31 mouse cellular contexts compared by ENCODE assay signal in genomic region chr16:32954304-32954703, GRCm38 (mm10). TPM values are rescaled to one million over a fixed set of nuclear protein-coding genes. Genes with fewer than 3 reads are reported as not detected.
A peak's percentile ranks its signal among the peaks of the same experiment; 100 is the strongest.
DNase-seq lines count a peak whose midpoint lies in the region; ATAC-seq lines count a peak whose summit lies in the region.
"Had no signal": no experiment of that assay in that cellular context is flagged by ENCODE, and none has a peak within 500 bp of the region (broad histone marks: within the 10 kb centered on the region; RNA-seq: fewer than 3 reads in every experiment).

No protein-coding gene starts in this region.

- WGBS in midbrain, embryonic 15.5 days: 74% methylated on average over 6 of the region's 6 CpGs
- 85% methylated on average over 5 of the region's 6 CpGs for WGBS in midbrain, embryonic 11.5 days

- H3K27me3 ChIP-seq in midbrain, embryonic 15.5 days (replicated peaks): no peaks in the 10 kb centered on the region
- H3K27me3 ChIP-seq in midbrain, embryonic 11.5 days (ENCODE audit: control insufficient read depth, insufficient read depth, low read length): no peaks in the 10 kb centered on the region
- H3K27me3 ChIP-seq: embryonic facial prominence, embryonic 13.5 days; forebrain, embryonic 15.5 days; heart, embryonic 13.5 days; hindbrain, embryonic 15.5 days; limb, embryonic 13.5 days; lung, embryonic 15.5 days; megakaryocyte, embryonic 14.5 days had no signal

- no peak overlapping the region for H3K4me3 ChIP-seq in midbrain, embryonic 15.5 days
- H3K4me3 ChIP-seq in midbrain, embryonic 11.5 days (ENCODE audit: low read depth, low read length): no peak overlapping the region
- H3K4me3 ChIP-seq: embryonic facial prominence, embryonic 13.5 days; forebrain, embryonic 10.5 days; forebrain, embryonic 15.5 days; heart, embryonic 13.5 days; hindbrain, embryonic 10.5 days; hindbrain, embryonic 15.5 days; layer of hippocampus, adult 2 months; left cerebral cortex, adult 2 months; limb, embryonic 13.5 days; lung, embryonic 15.5 days; megakaryocyte, embryonic 14.5 days had no signal

- no peak overlapping the region for H3K27ac ChIP-seq in midbrain, embryonic 15.5 days
- H3K27ac ChIP-seq in midbrain, embryonic 11.5 days (ENCODE audit: low read depth, low read length): no peak overlapping the region
- H3K27ac ChIP-seq: embryonic facial prominence, embryonic 13.5 days; forebrain, embryonic 10.5 days; forebrain, embryonic 15.5 days; heart, embryonic 13.5 days; hindbrain, embryonic 10.5 days; hindbrain, embryonic 15.5 days; layer of hippocampus, adult 2 months; left cerebral cortex, adult 2 months; limb, embryonic 13.5 days; lung, embryonic 15.5 days had no signal

- H3K9ac ChIP-seq in midbrain, embryonic 15.5 days: no peak overlapping the region
- H3K9ac ChIP-seq in midbrain, embryonic 11.5 days (ENCODE audit: low read length): no peak overlapping the region
- H3K9ac ChIP-seq: embryonic facial prominence, embryonic 13.5 days; forebrain, embryonic 15.5 days; heart, embryonic 13.5 days; hindbrain, embryonic 15.5 days; limb, embryonic 13.5 days; lung, embryonic 15.5 days had no signal

- H3K36me3 ChIP-seq in midbrain, embryonic 15.5 days (replicated peaks): peaks cover 8% of the 10 kb centered on the region; the same call in 1 of the 2 replicates
- H3K36me3 ChIP-seq in midbrain, embryonic 11.5 days (ENCODE audit: control insufficient read depth, insufficient read depth, low read length): no peaks in the 10 kb centered on the region

- no peak overlapping the region for H3K4me2 ChIP-seq in midbrain, embryonic 15.5 days
- no peak overlapping the region for H3K4me2 ChIP-seq in midbrain, embryonic 11.5 days
- H3K4me2 ChIP-seq: embryonic facial prominence, embryonic 13.5 days; forebrain, embryonic 15.5 days; heart, embryonic 13.5 days; hindbrain, embryonic 15.5 days; limb, embryonic 13.5 days; liver, embryonic 11.5 days; lung, embryonic 15.5 days had no signal

- 0 out of 2 replicates have a peak, but pooled peaks have one; percentile 27 for ATAC-seq in midbrain, embryonic 15.5 days (replicated peaks)
- ATAC-seq in midbrain, embryonic 11.5 days (ENCODE audit: low FRiP score): no peak
- ATAC-seq: forebrain, embryonic 15.5 days had no signal

- no peaks in the 10 kb centered on the region for H3K4me1 ChIP-seq in midbrain, embryonic 15.5 days
- no peaks in the 10 kb centered on the region for H3K4me1 ChIP-seq in midbrain, embryonic 11.5 days (ENCODE audit: control insufficient read depth, insufficient read depth, low read length)
- H3K4me1 ChIP-seq: embryonic facial prominence, embryonic 13.5 days; forebrain, embryonic 10.5 days; forebrain, embryonic 15.5 days; heart, embryonic 13.5 days; hindbrain, embryonic 10.5 days; hindbrain, embryonic 15.5 days; lung, embryonic 15.5 days had no signal

- no peak for DNase-seq in midbrain, embryonic 11.5 days (ENCODE audit: low spot score, missing footprints)
- DNase-seq in thymus, postnatal 0 days (ENCODE audit: low spot score): peak; percentile 12
- DNase-seq in thymus, postnatal 25 days: no peak
- DNase-seq in T-cell, adult 2 months (ENCODE audit: low spot score): peak; percentile 23
- peak; percentile 56 for DNase-seq in naive thymus-derived CD4-positive, alpha-beta T cell, adult 2 months (ENCODE audit: low read depth)
- DNase-seq in left cerebral cortex, adult 8-10 months (ENCODE audit: low spot score in 2 of 2): no peak
- no peak for DNase-seq in ovary, postnatal 36 days (ENCODE audit: low spot score)
- DNase-seq: adrenal gland, adult 2 months; adrenal gland, postnatal 36 days; B cell, adult 2 months; cerebellum, adult 9-10 months; cerebellum, postnatal 36 days; gastrocnemius, postnatal 36 days; heart, postnatal 10 days; kidney, adult 18-20 months; kidney, postnatal 36 days; lung, postnatal 36 days; right cerebral cortex, postnatal 14 days had no signal

- H3K9me3 ChIP-seq in midbrain, embryonic 15.5 days: no peaks in the 10 kb centered on the region
- no peaks in the 10 kb centered on the region; the same call in 1 of the 2 replicates for H3K9me3 ChIP-seq in midbrain, embryonic 11.5 days (ENCODE audit: control insufficient read depth, low read length)
- H3K9me3 ChIP-seq: embryonic facial prominence, embryonic 13.5 days; forebrain, embryonic 15.5 days; hindbrain, embryonic 10.5 days; hindbrain, embryonic 15.5 days; limb, embryonic 13.5 days; lung, embryonic 15.5 days; megakaryocyte, embryonic 14.5 days had no signal

RNA-seq across cellular contexts. Expression of gene Lrch3, which starts 40.4 kb away (rescaled TPM):
- polyA plus RNA-seq in midbrain, embryonic 15.5 days (2015; fragmentation: Nextera tagmentation; extraction: Ambion mirVana): 43.0 and 56.3 TPM in 2 replicates
- 33.7 and 37.9 TPM in 2 replicates for polyA plus RNA-seq in midbrain, embryonic 11.5 days (2014; fragmentation: Nextera tagmentation; extraction: Ambion mirVana)
- 18.3 and 21.5 TPM in 2 replicates for polyA plus RNA-seq in thymus, postnatal 0 days (2015; fragmentation: Nextera tagmentation; extraction: Ambion mirVana)
- 10 to 100 TPM; 34.4 to 51.8 (median 42.0) TPM for total RNA-seq in left cerebral cortex, adult 8-10 months (2022)

Comparison
In these comparisons a context has a peak if more than half of its experiments do, and no peak if none do; other contexts are left out.
1. DNase-seq: peak in thymus, postnatal 0 days (single experiment), T-cell, adult 2 months (single experiment) and naive thymus-derived CD4-positive, alpha-beta T cell, adult 2 months (single experiment); none in midbrain, embryonic 11.5 days (single experiment), thymus, postnatal 25 days (single experiment), left cerebral cortex, adult 8-10 months (0 of 2) and ovary, postnatal 36 days (single experiment).